Mouse (Mus musculus) intestine, embryonic 14.5 days (tissue): ENCODE measurements around the gene Echs1. TPM values are rescaled to one million over a fixed set of nuclear protein-coding genes. Genes with fewer than 3 reads are reported as not detected.
A peak's percentile ranks its signal among the peaks of the same experiment; 100 is the strongest.

Source experiments
- ATAC-seq: fragments of 200-750 bp; cut with Nextera tagmentation; replicated peaks from 2 replicates; pipeline ENCODE4 v1.8.0; 2017; ENCODE audit warnings: low read depth, moderate number of reproducible peaks, moderate TSS enrichment, moderate library complexity; ENCODE audit not compliant: low FRiP score, low TSS enrichment
- DNase-seq: peaks from one replicate; pipeline ENCODE4 v3.0.0-alpha.2; 2018; ENCODE audit warnings: low spot score
- H3K27ac ChIP-seq: fragments of 300-500 bp; sonication (generic); 2 replicates; pipeline ENCODE4 v1.5.1; 2014; ENCODE audit warnings: low read depth, mild to moderate bottlenecking, control low read depth
- H3K27me3 ChIP-seq: fragments of 300-500 bp; sonication (generic); replicated peaks from 2 replicates; pipeline ENCODE4 v1.6.1; 2014; ENCODE audit warnings: low read length, control low read depth; ENCODE audit not compliant: control insufficient read depth, insufficient read depth
- H3K36me3 ChIP-seq: fragments of 300-500 bp; sonication (generic); 2 replicates; pipeline ENCODE4 v1.6.1; 2014; ENCODE audit warnings: low read length, control low read depth; ENCODE audit not compliant: control insufficient read depth, insufficient read depth
- H3K4me1 ChIP-seq: fragments of 300-500 bp; sonication (generic); replicated peaks from 2 replicates; pipeline ENCODE4 v1.6.1; 2014; ENCODE audit warnings: low read length, control low read depth, mixed read lengths; ENCODE audit not compliant: control insufficient read depth, insufficient read depth
- H3K4me2 ChIP-seq: fragments of 300-500 bp; sonication (generic); 2 replicates; pipeline ENCODE4 v1.6.1; 2014; ENCODE audit warnings: low read length
- H3K4me3 ChIP-seq: fragments of 300-500 bp; sonication (generic); 2 replicates; pipeline ENCODE4 v1.5.1; 2014; ENCODE audit warnings: low read depth, low read length, control low read depth, mixed read lengths
- H3K9ac ChIP-seq: fragments of 300-500 bp; sonication (generic); 2 replicates; pipeline ENCODE4 v1.6.1; 2014; ENCODE audit warnings: mild to moderate bottlenecking, low read length
- H3K9me3 ChIP-seq: fragments of 300-500 bp; sonication (generic); 2 replicates; pipeline ENCODE4 v1.6.1; 2016; ENCODE audit warnings: low read length, control low read depth; ENCODE audit not compliant: control insufficient read depth
- WGBS: fragments of 180-500 bp; shearing (Covaris S2); extraction: QIAGEN DNeasy Blood & Tissue Kit; methylation state at CpG from one replicate; pipeline ENCODE4 v1.1.7; 2014; 5-methylcytosine and 5-hydroxymethylcytosine counted together
- polyA plus RNA-seq: library from polyadenylated mRNA; unstranded; fragments of >200 nt; fragmentation: Nextera tagmentation; extraction: Ambion mirVana; gene quantifications from 2 replicates; pipeline ENCODE4 v1.2.1, GENCODE M21; 2014

The Echs1 gene
- polyA plus RNA-seq, 1 experiment from 2014 or later = 177 TPM

DNA sequence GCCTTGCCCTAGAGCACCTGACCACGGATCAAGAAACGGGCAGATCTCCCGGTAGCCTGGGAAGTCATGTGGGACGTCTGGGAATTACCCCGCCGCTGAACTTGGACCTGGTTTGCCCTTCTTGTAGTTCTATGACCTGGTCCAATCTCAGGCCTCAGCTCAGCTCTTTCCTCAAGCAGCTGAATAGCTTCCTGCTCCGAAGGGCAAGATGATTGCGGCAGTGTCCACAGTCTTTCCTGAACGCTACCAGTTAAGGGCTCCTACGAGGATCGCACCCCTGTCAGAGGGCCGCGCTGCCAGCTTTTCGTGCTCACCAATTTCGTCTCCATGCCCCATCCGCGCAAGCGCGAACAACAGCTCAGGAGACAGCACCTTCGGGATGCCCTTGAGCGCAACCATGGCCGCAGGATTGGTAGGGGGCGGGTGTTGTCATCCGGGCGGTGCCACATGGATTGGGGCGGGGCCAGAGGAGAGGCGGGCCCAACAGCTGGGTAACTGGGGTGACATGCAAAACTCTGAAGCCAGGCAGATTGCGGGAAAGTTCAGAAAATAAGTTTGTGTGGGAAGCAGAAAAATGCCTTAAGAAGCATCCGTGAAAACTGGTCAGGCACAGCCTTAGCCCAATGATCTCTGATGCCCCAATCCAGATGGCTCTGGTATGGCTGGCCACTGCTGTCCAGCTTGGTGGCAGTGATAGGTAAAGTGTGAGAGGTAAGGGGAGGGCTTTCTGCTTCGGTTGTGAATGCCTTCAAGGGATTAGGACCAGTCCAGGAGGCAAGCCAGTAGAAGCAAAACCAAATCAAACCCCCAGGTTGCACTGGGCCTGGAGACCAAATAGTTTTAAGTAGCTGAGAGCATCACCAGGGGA, 14.0 kb downstream of the Echs1 start, which contains the start of gene Fuom:
Gene Fuom, minus strand, starts transcription at position 449 of the 868 bp plus-strand sequence.
- peaks cover 5% of the 10 kb centered on the region; the same call in 1 of the 2 replicates for H3K4me1 ChIP-seq
- H3K36me3 ChIP-seq = peaks cover 26% of the 10 kb centered on the region
- H3K27ac ChIP-seq = no peak within 1 kb of the TSS
- no peaks in the 10 kb centered on the region for H3K27me3 ChIP-seq
- H3K4me2 ChIP-seq = peak within 1 kb of the TSS; percentile 76
- peak; percentile 90 for ATAC-seq
- WGBS = 0% methylated on average over 30 of the region's 30 CpGs
- H3K4me3 ChIP-seq = peak within 1 kb of the TSS; percentile 48
- H3K9me3 ChIP-seq = no peaks in the 10 kb centered on the region
- H3K9ac ChIP-seq = peak within 1 kb of the TSS; percentile 48
- peak; percentile 84 for DNase-seq

DNA sequence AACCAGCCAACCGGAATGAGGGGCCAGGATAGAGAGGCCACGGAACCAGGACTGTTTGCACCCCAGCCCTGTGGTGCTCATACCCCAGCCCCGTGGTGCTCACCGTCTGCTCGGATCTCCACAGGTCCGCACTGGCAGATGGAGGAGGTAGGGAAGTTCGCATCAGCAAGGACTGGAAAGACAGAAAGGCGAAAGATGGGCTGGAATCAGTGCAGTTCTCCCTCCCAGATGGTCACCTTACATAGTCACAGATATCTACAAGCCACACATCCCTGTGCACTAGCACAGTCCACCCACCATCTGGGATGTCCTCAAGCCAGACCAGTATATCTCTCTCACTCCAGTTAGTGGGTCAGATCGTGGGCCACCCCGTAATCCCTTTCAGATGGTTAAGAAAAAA, 14.8 kb downstream of the Echs1 start:
- 81% methylated on average over 10 of the region's 10 CpGs for WGBS
- no peak overlapping the region for H3K27ac ChIP-seq

DNA sequence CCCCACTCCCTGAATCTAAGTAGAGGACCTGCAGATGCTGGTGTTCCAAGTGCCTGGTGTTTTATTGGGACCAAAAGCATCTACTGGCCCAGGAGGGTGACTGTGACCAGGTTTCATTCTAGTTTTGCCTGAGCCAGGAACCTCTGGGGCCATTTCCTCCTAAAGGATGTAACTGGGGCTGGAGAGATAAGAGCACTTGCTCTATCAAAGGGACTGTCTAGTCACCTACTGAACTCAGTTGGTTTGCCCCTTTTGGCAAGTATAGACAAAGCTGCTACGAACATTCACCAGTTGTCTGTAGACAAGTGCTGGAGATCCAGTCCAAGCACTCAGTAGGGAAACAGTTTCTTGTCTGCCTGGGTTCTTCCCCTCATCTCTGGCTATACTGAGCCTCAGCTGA, 17.8 kb downstream of the Echs1 start:
- Histone ChIP-seq H3K9ac (no peak overlapping the region), H3K4me3 (no peak overlapping the region), H3K27me3 (no peaks in the 10 kb centered on the region), H3K36me3 (no peaks in the 10 kb centered on the region), H3K9me3 (no peaks in the 10 kb centered on the region), H3K27ac (no peak overlapping the region), H3K4me1 (peaks cover 9% of the 10 kb centered on the region; the same call in 1 of the 2 replicates), H3K4me2 (no peak overlapping the region)
- DNase-seq = no peak
- 96% methylated on average over 1 of the region's 1 CpGs for WGBS
- no peak for ATAC-seq

More for the DNA sequence above, 14.8 kb downstream of the Echs1 start:
- H3K4me3 ChIP-seq = peak overlapping the region; percentile 48
- peak overlapping the region; percentile 76 for H3K4me2 ChIP-seq
- H3K9me3 ChIP-seq = no peaks in the 10 kb centered on the region
- H3K4me1 ChIP-seq = peaks cover 5% of the 10 kb centered on the region; the same call in 1 of the 2 replicates
- peak overlapping the region; percentile 48 for H3K9ac ChIP-seq
- H3K27me3 ChIP-seq = no peaks in the 10 kb centered on the region
- ATAC-seq (no peak; the same call in 1 of the 2 replicates), DNase-seq (no peak)
- peaks cover 19% of the 10 kb centered on the region for H3K36me3 ChIP-seq

DNA sequence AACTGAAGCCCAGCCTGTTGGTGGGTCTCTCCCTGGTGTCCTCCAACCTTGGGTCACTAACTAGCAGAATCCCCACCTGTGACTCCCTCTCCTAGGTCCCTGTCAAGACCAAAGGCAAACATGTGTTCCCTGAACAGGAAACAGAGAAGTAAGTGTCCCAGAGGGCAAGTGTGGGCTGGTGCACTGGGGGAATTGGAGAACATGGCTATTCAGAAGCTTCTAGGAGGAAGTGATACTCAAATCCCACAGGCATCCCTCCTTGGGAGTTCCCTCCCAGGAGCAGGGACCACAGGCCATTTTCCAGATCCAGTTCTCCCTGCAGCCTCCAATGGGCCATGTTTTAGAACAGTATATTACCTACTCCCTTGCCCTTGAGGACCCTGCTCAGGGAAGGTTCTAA, 20.2 kb downstream of the Echs1 start:
- Histone ChIP-seq H3K27me3 (no peaks in the 10 kb centered on the region), H3K36me3 (no peaks in the 10 kb centered on the region), H3K4me2 (no peak overlapping the region), H3K9ac (no peak overlapping the region), H3K9me3 (no peaks in the 10 kb centered on the region), H3K4me3 (no peak overlapping the region), H3K27ac (no peak overlapping the region), H3K4me1 (peaks cover 4% of the 10 kb centered on the region; the same call in 1 of the 2 replicates)
- no peak for DNase-seq
- ATAC-seq = no peak

DNA sequence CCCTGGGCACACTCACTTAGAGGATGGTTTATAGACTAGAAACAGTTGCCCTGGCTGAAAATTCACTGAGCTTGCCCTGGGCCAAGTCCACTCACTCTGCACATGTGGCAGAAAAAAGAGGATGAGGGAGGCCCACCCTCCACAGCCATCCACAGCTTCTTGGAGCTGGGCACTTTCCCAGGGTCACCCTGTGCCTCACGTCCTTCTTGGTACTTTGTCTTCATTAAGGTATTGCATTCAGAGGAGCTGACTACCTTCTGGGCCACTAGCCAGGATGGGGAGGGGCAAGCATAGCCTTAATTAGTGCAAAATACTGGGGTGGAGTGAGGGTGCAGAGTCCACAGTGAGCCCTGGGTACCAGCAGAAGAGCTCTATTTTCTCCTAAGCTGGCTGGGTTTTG, 20.7 kb downstream of the Echs1 start:
- peaks cover 4% of the 10 kb centered on the region; the same call in 1 of the 2 replicates for H3K4me1 ChIP-seq
- 58% methylated on average over 1 of the region's 1 CpGs for WGBS
- ATAC-seq (0 out of 2 replicates have a peak, but pooled peaks have one; percentile 24), DNase-seq (no peak)
- no peaks in the 10 kb centered on the region for H3K27me3 ChIP-seq
- H3K36me3 ChIP-seq = no peaks in the 10 kb centered on the region
- no peaks in the 10 kb centered on the region for H3K9me3 ChIP-seq
- no peak overlapping the region for H3K4me2 ChIP-seq
- no peak overlapping the region for H3K27ac ChIP-seq
- H3K4me3 ChIP-seq = no peak overlapping the region
- no peak overlapping the region for H3K9ac ChIP-seq

DNA sequence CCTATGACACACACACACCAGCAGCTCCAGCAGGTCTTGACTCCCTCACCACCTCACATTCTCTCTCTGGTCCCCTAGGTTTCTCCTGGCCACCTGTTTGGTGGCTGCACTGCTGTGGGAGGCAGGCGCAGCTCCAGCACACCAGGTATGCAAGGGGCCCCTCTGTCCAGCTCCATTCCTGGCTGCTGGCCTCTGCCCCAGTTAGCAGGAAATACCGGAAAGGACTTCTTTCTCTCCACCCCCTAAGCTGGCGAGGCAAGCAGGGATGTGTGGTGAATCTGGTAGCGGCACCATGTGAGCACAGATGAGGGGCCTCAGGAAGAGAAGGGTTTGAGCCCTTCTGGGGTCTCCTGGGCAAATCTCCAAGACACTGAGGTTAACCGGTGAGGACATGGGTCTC, 21.3 kb downstream of the Echs1 start:
- H3K4me1 ChIP-seq = peaks cover 4% of the 10 kb centered on the region; the same call in 1 of the 2 replicates
- no peak overlapping the region for H3K27ac ChIP-seq
- 43% methylated on average over 5 of the region's 5 CpGs for WGBS
- ATAC-seq (no peak), DNase-seq (no peak)
- H3K36me3 ChIP-seq = no peaks in the 10 kb centered on the region
- no peak overlapping the region for H3K9ac ChIP-seq
- H3K4me2 ChIP-seq = no peak overlapping the region
- no peak overlapping the region for H3K4me3 ChIP-seq
- H3K27me3 ChIP-seq = no peaks in the 10 kb centered on the region
- H3K9me3 ChIP-seq = no peaks in the 10 kb centered on the region

DNA sequence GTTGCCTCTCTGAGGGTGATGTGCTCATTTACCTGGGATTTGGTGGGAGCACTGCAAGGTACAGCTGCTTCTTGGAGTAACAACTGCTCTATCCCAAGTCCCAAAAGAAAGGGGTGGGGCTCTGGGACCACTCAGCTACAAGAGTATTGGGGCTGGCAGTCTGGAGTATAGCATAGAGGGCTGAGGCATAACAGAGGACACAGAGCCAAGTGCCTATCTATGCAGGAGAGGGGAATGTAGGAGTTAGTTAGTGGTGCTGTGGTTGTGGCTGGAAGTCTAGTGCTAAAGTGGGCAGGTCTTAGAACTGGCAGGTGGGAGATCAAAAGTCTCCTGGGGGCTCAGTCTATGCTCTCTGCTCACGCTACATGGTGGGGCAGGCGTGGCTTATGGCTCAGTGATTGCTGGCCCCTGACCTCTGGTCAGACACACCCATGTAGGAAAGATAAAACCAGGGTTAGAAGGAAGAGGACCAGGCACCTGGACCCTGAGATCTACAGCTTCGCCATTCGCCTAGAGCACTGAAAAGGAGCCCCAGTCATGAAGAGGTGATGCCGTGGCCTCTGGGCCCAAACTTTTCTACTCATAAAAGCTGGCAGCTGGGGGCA, 23.2 kb downstream of the Echs1 start, which contains the start of gene Prap1:
Gene Prap1, plus strand, starts transcription at position 472 of the 605 bp plus-strand sequence.
- H3K36me3 ChIP-seq = no peaks in the 10 kb centered on the region
- no peak within 1 kb of the TSS for H3K27ac ChIP-seq
- H3K4me3 ChIP-seq = no peak within 1 kb of the TSS
- H3K9ac ChIP-seq = no peak within 1 kb of the TSS
- 64% methylated on average over 5 of the region's 5 CpGs for WGBS
- no peak within 1 kb of the TSS for H3K4me2 ChIP-seq
- DNase-seq (no peak), ATAC-seq (peak; percentile 51)
- H3K9me3 ChIP-seq = no peaks in the 10 kb centered on the region
- peaks cover 4% of the 10 kb centered on the region; the same call in 1 of the 2 replicates for H3K4me1 ChIP-seq
- H3K27me3 ChIP-seq = no peaks in the 10 kb centered on the region

DNA sequence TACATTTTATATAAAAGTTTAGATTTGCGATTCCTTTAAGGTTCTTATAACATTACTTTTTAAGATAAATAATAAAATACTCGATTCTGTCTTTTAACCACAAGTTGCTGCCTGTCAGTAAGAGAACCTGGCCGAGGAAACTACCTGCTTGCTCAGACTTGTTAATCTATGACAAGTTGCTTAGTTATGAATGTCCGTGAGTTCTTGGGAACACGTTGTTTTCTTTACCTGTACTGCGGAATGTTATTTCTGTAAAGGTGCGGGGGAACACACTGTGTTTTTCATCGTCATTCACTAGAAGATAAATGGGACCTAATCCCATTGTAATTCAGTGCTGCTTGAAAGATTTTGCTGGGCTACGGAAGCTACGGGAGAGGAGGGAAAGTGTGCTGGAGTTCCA, 25.7 kb downstream of the Echs1 start:
- H3K9ac ChIP-seq = no peak overlapping the region
- H3K4me2 ChIP-seq = no peak overlapping the region
- H3K27me3 ChIP-seq = no peaks in the 10 kb centered on the region
- WGBS = 78% methylated on average over 10 of the region's 10 CpGs
- ATAC-seq = no peak
- peaks cover 4% of the 10 kb centered on the region; the same call in 1 of the 2 replicates for H3K4me1 ChIP-seq
- no peaks in the 10 kb centered on the region for H3K9me3 ChIP-seq
- H3K36me3 ChIP-seq = no peaks in the 10 kb centered on the region
- H3K4me3 ChIP-seq = no peak overlapping the region
- DNase-seq = no peak
- no peak overlapping the region for H3K27ac ChIP-seq
